Mouse (Mus musculus): Measurements from ENCODE around the gene Fam124a. TPM values are rescaled to one million over a fixed set of nuclear protein-coding genes. Genes with fewer than 3 reads are reported as not detected.

The Fam124a gene
- polyA plus RNA-seq, 1 experiment from 2014 or later, result 1.3 TPM

DNA sequence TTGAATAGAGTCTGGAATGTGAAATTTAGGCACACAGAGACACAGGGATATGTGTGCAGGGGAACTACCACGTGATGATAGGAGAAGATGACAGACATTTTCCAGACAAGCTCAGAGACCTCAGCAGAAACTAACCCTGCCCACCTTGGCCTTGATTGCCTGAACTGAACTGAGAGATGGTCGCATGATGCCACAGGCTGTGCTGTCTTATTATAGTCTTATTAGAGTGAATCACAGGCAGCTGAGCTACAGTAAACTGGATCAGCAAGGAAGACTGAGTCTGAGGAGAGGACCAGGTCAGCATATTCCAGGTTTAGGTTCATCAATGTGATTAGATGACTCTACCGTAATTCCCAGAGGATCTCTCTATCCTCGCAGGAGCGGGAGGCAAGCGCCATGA lies 9.2 kb upstream of the Fam124a start:
- H3K4me1 ChIP-seq (ENCODE audit: control insufficient read depth, insufficient read depth, low read length), result no peaks in the 10 kb centered on the region
- ATAC-seq (replicated peaks; ENCODE audit: insufficient number of reproducible peaks, low FRiP score, low TSS enrichment), result no peak
- H3K36me3 ChIP-seq (ENCODE audit: control insufficient read depth, insufficient read depth, low read length), result no peaks in the 10 kb centered on the region
- H3K27me3 ChIP-seq (ENCODE audit: control insufficient read depth, insufficient read depth, low read length), result no peaks in the 10 kb centered on the region
- 72% methylated on average over 6 of the region's 6 CpGs for WGBS (ENCODE audit: insufficient replicate concordance)
- no peak overlapping the region for H3K9ac ChIP-seq (ENCODE audit: low read depth, low read length)
- H3K27ac ChIP-seq (ENCODE audit: low read depth, low read length), result no peak overlapping the region
- H3K9me3 ChIP-seq (replicated peaks; ENCODE audit: control insufficient read depth, low read length), result no peaks in the 10 kb centered on the region
- H3K4me2 ChIP-seq, result no peak overlapping the region
- H3K4me3 ChIP-seq (ENCODE audit: low read depth, low read length), result no peak overlapping the region

GRCm38 (mm10) chr14:62546746-62547145 lies 8.8 kb upstream of the Fam124a start:
- Histone ChIP-seq H3K4me2 (no peak overlapping the region), H3K27me3 (ENCODE audit: control insufficient read depth, insufficient read depth, low read length) (no peaks in the 10 kb centered on the region), H3K4me3 (ENCODE audit: low read depth, low read length) (no peak overlapping the region), H3K36me3 (ENCODE audit: control insufficient read depth, insufficient read depth, low read length) (no peaks in the 10 kb centered on the region), H3K9ac (ENCODE audit: low read depth, low read length) (no peak overlapping the region), H3K9me3 (replicated peaks; ENCODE audit: control insufficient read depth, low read length) (no peaks in the 10 kb centered on the region), H3K4me1 (ENCODE audit: control insufficient read depth, insufficient read depth, low read length) (no peaks in the 10 kb centered on the region), H3K27ac (ENCODE audit: low read depth, low read length) (no peak overlapping the region)
- WGBS (ENCODE audit: insufficient replicate concordance), result 55% methylated on average over 4 of the region's 4 CpGs
- ATAC-seq (replicated peaks; ENCODE audit: insufficient number of reproducible peaks, low FRiP score, low TSS enrichment), result no peak

DNA sequence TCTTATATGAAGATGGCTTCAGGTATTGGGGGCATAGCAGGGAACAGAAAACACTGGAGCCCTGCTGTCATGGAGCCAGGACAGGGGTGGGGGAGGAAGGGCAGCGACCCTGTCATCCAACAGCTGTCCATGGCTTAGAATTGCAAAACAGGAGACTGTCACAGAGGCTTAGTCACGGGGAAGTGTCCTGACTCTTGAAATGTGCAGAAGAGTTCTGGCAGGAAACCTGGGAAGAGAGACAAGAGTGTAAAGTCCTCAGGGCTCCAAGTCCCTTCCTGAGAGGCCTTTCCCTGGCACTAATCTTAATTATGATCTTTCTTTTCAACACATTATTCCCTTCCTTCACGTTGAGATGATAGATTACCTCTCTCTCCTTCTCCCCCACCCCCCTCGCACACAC lies 5.4 kb upstream of the Fam124a start:
- Histone ChIP-seq H3K27ac (ENCODE audit: low read depth, low read length) (no peak overlapping the region), H3K9ac (ENCODE audit: low read depth, low read length) (no peak overlapping the region), H3K4me3 (ENCODE audit: low read depth, low read length) (no peak overlapping the region), H3K27me3 (ENCODE audit: control insufficient read depth, insufficient read depth, low read length) (no peaks in the 10 kb centered on the region), H3K9me3 (replicated peaks; ENCODE audit: control insufficient read depth, low read length) (no peaks in the 10 kb centered on the region), H3K4me1 (ENCODE audit: control insufficient read depth, insufficient read depth, low read length) (no peaks in the 10 kb centered on the region), H3K4me2 (no peak overlapping the region), H3K36me3 (ENCODE audit: control insufficient read depth, insufficient read depth, low read length) (no peaks in the 10 kb centered on the region)
- WGBS (ENCODE audit: insufficient replicate concordance), result 20% methylated on average over 4 of the region's 4 CpGs
- no peak for ATAC-seq (replicated peaks; ENCODE audit: insufficient number of reproducible peaks, low FRiP score, low TSS enrichment)

- ATAC-seq (replicated peaks; ENCODE audit: insufficient number of reproducible peaks, low FRiP score, low TSS enrichment), result no peak
- Histone ChIP-seq H3K9ac (ENCODE audit: low read depth, low read length) (no peak overlapping the region), H3K4me2 (no peak overlapping the region), H3K4me1 (ENCODE audit: control insufficient read depth, insufficient read depth, low read length) (peaks cover 7% of the 10 kb centered on the region; the same call in 1 of the 2 replicates), H3K27ac (ENCODE audit: low read depth, low read length) (no peak overlapping the region), H3K27me3 (ENCODE audit: control insufficient read depth, insufficient read depth, low read length) (peaks cover 15% of the 10 kb centered on the region), H3K36me3 (ENCODE audit: control insufficient read depth, insufficient read depth, low read length) (no peaks in the 10 kb centered on the region), H3K4me3 (ENCODE audit: low read depth, low read length) (no peak overlapping the region), H3K9me3 (replicated peaks; ENCODE audit: control insufficient read depth, low read length) (no peaks in the 10 kb centered on the region)
- WGBS (ENCODE audit: insufficient replicate concordance), result 81% methylated on average over 4 of the region's 4 CpGs
These were observed 2.8 kb upstream of the Fam124a start for GRCm38 (mm10) chr14:62552771-62553170.

DNA sequence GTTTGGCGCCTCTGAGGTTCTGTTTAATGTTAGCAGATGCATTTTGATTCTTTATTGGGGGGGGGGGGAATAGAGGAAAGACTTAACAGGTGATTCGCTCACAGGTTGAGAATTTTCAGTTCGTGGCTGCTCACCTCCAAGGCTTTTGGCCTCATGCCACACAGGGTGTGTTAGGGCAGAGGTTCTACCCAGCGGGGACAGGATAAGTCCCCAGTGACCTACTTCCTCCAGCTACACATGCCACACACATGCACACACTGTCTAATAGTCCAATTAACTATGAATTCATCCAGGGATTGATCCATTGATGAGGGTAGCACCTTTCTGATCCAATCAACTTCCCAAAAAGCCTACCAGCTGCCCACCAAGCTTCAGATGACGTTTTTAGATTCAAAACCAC lies 1.8 kb upstream of the Fam124a start:
- ATAC-seq (replicated peaks; ENCODE audit: insufficient number of reproducible peaks, low FRiP score, low TSS enrichment), result no peak

DNA sequence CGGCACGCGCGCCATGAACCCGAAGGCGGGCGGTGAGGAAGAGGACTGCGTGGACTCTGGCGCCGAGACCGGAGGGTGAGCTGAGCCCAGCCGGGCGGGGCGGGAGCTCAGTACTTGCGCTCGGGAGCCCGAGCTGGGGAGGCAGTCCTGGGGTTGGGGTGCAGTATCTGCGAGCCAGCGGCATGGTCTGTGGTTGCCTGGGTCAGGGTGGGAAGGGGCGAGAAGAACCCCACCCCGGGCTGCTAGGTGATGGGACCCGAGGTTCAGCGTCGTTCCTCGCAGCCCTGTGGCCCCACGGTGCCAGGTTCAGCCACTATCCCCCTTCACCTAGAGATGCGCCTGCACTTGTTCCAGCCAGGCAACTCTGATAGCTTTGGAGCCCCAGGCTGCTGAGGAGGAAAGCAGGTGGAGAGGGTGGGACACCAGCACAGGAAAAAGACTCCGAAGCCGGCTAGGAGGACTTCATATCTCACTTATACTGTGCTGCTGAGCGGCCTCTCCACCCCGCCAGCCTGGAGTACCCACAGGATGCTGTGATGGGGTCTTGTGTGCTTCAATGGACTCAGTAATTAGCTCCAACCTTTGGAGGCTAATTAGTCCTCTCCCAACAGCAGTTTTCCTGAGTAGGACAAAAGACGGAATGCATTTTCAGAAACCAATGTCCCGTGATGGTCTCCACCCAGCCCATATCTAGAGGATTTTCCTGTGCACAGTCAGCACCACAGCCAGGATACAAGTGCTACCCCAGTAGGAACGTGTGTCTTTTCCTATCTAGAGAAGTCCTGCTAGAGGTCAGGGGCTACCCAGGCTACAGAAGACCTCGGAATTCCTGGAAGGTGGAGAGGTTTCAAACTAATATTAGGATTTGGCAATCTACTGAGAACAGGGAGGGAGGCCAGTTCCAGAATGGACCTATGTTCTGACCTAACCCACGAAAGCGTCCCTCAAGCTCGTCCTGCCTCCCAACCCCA lies 588 bp downstream of the Fam124a start:
- peak overlapping the region; percentile 58 for H3K4me3 ChIP-seq (ENCODE audit: low read depth, low read length)
- H3K27me3 ChIP-seq (ENCODE audit: control insufficient read depth, insufficient read depth, low read length), result peaks cover 15% of the 10 kb centered on the region
- H3K4me2 ChIP-seq, result peak overlapping the region; percentile 94
- H3K27ac ChIP-seq (ENCODE audit: low read depth, low read length), result no peak overlapping the region
- no peaks in the 10 kb centered on the region for H3K9me3 ChIP-seq (replicated peaks; ENCODE audit: control insufficient read depth, low read length)
- no peaks in the 10 kb centered on the region for H3K36me3 ChIP-seq (ENCODE audit: control insufficient read depth, insufficient read depth, low read length)
- 9% methylated on average over 36 of the region's 38 CpGs for WGBS (ENCODE audit: insufficient replicate concordance)
- 0 out of 2 replicates have a peak, but pooled peaks have one; percentile 3 for ATAC-seq (replicated peaks; ENCODE audit: insufficient number of reproducible peaks, low FRiP score, low TSS enrichment)
- H3K4me1 ChIP-seq (ENCODE audit: control insufficient read depth, insufficient read depth, low read length), result peaks cover 7% of the 10 kb centered on the region; the same call in 1 of the 2 replicates
- peak overlapping the region; percentile 70 for H3K9ac ChIP-seq (ENCODE audit: low read depth, low read length)

More for the DNA sequence above, 1.8 kb upstream of the Fam124a start:
- H3K9me3 ChIP-seq (replicated peaks; ENCODE audit: control insufficient read depth, low read length), result no peaks in the 10 kb centered on the region
- H3K4me1 ChIP-seq (ENCODE audit: control insufficient read depth, insufficient read depth, low read length), result peaks cover 7% of the 10 kb centered on the region; the same call in 1 of the 2 replicates
- H3K4me2 ChIP-seq, result no peak overlapping the region
- H3K36me3 ChIP-seq (ENCODE audit: control insufficient read depth, insufficient read depth, low read length), result no peaks in the 10 kb centered on the region
- no peak overlapping the region for H3K9ac ChIP-seq (ENCODE audit: low read depth, low read length)
- 78% methylated on average over 5 of the region's 5 CpGs for WGBS (ENCODE audit: insufficient replicate concordance)
- H3K4me3 ChIP-seq (ENCODE audit: low read depth, low read length), result no peak overlapping the region
- no peak overlapping the region for H3K27ac ChIP-seq (ENCODE audit: low read depth, low read length)
- peaks cover 15% of the 10 kb centered on the region for H3K27me3 ChIP-seq (ENCODE audit: control insufficient read depth, insufficient read depth, low read length)

DNA sequence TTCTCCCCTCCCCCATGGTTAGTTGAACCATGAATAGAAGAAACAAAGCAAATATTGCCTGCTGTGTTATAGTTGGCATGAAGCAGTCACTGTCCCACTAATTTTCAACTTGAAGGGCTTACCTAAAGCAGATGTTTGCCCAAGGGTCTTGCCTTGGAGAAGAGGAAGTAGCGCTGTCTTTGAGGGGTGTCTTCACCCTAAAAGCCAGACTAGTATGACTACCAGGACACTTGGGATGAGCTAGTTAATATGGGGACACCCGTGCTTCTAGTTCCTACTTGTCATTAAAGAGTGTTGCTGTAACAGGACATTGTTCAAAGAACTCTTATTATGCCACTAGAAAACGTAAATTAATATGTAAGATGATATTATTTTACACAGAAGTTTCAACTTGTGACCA lies 1.6 kb downstream of the Fam124a start:
- Histone ChIP-seq H3K27ac (ENCODE audit: low read depth, low read length) (no peak overlapping the region), H3K9ac (ENCODE audit: low read depth, low read length) (no peak overlapping the region), H3K27me3 (ENCODE audit: control insufficient read depth, insufficient read depth, low read length) (peaks cover 15% of the 10 kb centered on the region), H3K4me3 (ENCODE audit: low read depth, low read length) (no peak overlapping the region), H3K9me3 (replicated peaks; ENCODE audit: control insufficient read depth, low read length) (no peaks in the 10 kb centered on the region), H3K4me1 (ENCODE audit: control insufficient read depth, insufficient read depth, low read length) (peaks cover 7% of the 10 kb centered on the region; the same call in 1 of the 2 replicates), H3K36me3 (ENCODE audit: control insufficient read depth, insufficient read depth, low read length) (no peaks in the 10 kb centered on the region), H3K4me2 (no peak overlapping the region)
- 81% methylated on average over 3 of the region's 3 CpGs for WGBS (ENCODE audit: insufficient replicate concordance)
- ATAC-seq (replicated peaks; ENCODE audit: insufficient number of reproducible peaks, low FRiP score, low TSS enrichment), result no peak

DNA sequence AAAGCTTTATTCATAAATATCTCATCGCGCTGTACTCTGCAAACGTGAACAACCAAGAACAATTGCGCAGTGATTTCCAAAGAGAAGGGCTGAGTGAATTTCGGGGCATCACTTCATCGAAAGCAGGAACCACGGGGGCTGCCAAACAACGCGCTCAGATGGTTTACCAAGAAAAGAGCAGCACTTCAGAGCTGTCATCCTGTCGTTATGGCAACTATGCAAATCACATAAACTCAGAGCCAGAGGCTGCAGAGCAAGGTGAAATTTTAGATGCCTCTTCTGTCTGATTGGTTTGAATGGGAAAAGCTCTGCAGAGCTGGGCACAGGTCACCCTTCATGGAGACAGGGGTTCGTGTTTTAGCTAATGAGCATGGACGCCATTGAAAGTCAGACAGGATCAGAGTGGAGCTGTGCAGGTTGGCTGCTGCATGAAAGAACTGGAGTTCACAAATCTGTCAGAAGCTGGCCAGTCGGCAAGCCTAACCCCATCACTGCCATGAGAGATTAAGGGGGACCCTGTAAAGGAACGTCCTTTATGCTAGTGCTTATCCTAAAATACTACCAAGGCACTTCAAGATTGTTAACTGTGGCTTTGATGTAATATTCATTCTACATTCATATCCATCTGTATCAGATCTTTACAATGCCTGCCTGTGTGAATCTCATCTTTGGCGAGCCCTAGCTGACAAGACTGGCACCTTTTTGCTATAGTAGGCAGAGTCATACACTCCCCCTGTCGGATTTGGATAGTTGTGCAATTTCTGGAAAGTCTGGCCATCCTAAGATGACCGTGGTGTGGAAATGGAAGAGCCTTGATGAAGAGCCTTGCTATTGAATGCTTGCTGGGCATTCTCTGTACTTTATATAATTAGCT lies 6.6 kb downstream of the Fam124a start:
- Histone ChIP-seq H3K9me3 (replicated peaks; ENCODE audit: control insufficient read depth, low read length) (no peaks in the 10 kb centered on the region), H3K4me2 (no peak overlapping the region), H3K4me3 (ENCODE audit: low read depth, low read length) (no peak overlapping the region), H3K27ac (ENCODE audit: low read depth, low read length) (no peak overlapping the region), H3K9ac (ENCODE audit: low read depth, low read length) (no peak overlapping the region), H3K4me1 (ENCODE audit: control insufficient read depth, insufficient read depth, low read length) (no peaks in the 10 kb centered on the region), H3K36me3 (ENCODE audit: control insufficient read depth, insufficient read depth, low read length) (no peaks in the 10 kb centered on the region), H3K27me3 (ENCODE audit: control insufficient read depth, insufficient read depth, low read length) (peaks cover 3% of the 10 kb centered on the region; the same call in 1 of the 2 replicates)
- WGBS (ENCODE audit: insufficient replicate concordance), result 57% methylated on average over 17 of the region's 17 CpGs
- no peak for ATAC-seq (replicated peaks; ENCODE audit: insufficient number of reproducible peaks, low FRiP score, low TSS enrichment)
